Mouse (Mus musculus): ENCODE measurements around the gene Lonrf3. TPM values are rescaled to one million over a fixed set of nuclear protein-coding genes. Genes with fewer than 3 reads are reported as not detected.

Gene Lonrf3
- polyA plus RNA-seq, 1 experiment from 2014 or later: 0.44 TPM

DNA sequence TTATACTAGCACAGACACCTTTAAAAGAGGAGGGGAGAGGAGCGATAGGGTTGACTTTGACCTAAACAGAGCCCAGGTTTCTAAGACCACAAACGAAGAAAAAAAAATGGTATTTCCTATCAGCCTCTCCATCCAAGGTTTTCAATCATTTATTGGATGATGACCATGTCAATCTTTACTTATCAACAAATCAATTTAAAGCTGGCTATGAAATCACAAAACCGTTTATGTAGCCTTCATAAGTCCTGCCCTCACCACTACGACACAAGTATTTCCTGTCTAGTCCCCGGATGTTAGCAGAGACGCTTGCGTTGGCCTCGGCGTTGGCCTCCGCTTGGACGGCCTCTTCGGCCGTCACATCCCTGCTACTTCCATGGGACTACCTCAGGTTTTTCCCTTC lies 72.8 kb downstream of the Lonrf3 start, which contains the start of gene Gm6268:
Gene Gm6268, plus strand, starts transcription at position 301 of the 400 bp plus-strand sequence.
- Histone ChIP-seq H3K9ac (no peak within 1 kb of the TSS), H3K9me3 (no peaks in the 10 kb centered on the region), H3K27ac (no peak within 1 kb of the TSS), H3K4me1 (no peaks in the 10 kb centered on the region), H3K4me3 (no peak within 1 kb of the TSS), H3K4me2 (no peak within 1 kb of the TSS), H3K36me3 (replicated peaks) (no peaks in the 10 kb centered on the region), H3K27me3 (replicated peaks) (no peaks in the 10 kb centered on the region)
- no peak for ATAC-seq (replicated peaks)
- 94% methylated on average over 13 of the region's 13 CpGs for WGBS

DNA sequence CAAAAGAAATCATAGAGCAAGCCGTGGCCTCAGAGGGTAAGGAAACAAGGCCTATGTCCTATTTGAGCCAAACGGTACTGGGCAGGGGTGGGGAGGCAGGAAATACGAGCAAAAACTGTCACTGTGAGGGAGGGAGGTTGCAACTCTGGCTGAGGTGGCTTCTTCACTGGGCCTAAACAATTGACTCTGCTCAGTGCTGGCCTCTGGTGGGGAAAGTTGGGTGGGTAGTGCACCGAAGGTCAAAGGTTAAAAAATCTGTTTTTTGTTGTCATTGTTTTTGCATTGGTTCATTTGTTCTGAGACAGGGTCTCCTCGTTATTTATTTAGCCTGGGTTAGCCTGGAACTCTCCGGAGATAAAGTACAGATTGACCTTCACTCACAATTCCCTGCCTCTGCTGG lies 74.2 kb downstream of the Lonrf3 start:
- Histone ChIP-seq H3K9ac (no peak overlapping the region), H3K4me3 (no peak overlapping the region), H3K4me1 (no peaks in the 10 kb centered on the region), H3K36me3 (replicated peaks) (no peaks in the 10 kb centered on the region), H3K9me3 (no peaks in the 10 kb centered on the region), H3K4me2 (no peak overlapping the region), H3K27ac (no peak overlapping the region), H3K27me3 (replicated peaks) (no peaks in the 10 kb centered on the region)
- no peak for ATAC-seq (replicated peaks)
- WGBS: 70% methylated on average over 6 of the region's 6 CpGs

Small RNA genes lying within 50 kb of the gene (microRNA-seq; reads per million reads assigned to microRNA genes)
- not detected for gene Gm44485

Other genes starting within 250 kb of the Lonrf3 start
- 6.5 and 7.1 TPM in 2 replicates for gene Il13ra1, start 216.2 kb upstream of the Lonrf3 start, polyA plus RNA-seq (2015; fragmentation: Nextera tagmentation; extraction: Ambion mirVana)
- 418 and 438 TPM in 2 replicates for gene Zcchc12, start 132.4 kb upstream of the Lonrf3 start, polyA plus RNA-seq (2015; fragmentation: Nextera tagmentation; extraction: Ambion mirVana)
- gene Gm6268, start 72.9 kb downstream of the Lonrf3 start, polyA plus RNA-seq (2015; fragmentation: Nextera tagmentation; extraction: Ambion mirVana): not detected in 2 replicates
- gene Gm14569, start 163.5 kb downstream of the Lonrf3 start, polyA plus RNA-seq (2015; fragmentation: Nextera tagmentation; extraction: Ambion mirVana): not detected in 2 replicates

All from midbrain, embryonic 15.5 days (tissue).